Mouse (Mus musculus) spleen, adult 2 months (tissue): ENCODE data around the gene Nt5m.

Experiments used
- CTCF ChIP-seq: fragments of 200-500 bp; IDR thresholded peaks from 2 replicates; pipeline ENCODE4 v1.5.1; 2011; ENCODE audit warnings: mild to moderate bottlenecking, inconsistent platforms; ENCODE audit not compliant: insufficient read depth, insufficient read length, insufficient replicate concordance; ENCODE audit errors: extremely low read depth
- POLR2A ChIP-seq: fragments of 200-500 bp; IDR thresholded peaks from 2 replicates; pipeline ENCODE4 v1.6.1; 2011; ENCODE audit warnings: low read depth, low read length, inconsistent platforms

DNA sequence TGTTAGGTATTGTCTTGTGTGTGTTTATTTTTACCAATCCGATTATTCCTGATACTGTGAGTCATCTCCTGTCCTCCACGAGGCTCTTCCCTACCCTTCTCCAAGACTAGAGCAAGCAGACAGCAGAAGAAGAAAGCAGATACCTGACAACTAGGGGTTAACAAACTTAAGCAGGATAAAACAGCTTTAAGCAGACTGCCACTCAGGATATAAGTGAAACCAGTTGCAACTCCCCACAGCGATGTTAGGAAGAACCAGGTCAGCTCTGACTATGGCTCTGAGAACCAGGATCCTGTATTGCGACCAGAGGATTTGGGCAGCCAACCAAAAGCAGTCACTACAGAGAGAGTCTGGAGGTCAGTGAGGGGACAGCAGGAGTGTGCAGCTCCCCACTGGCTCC lies 28.0 kb upstream of the Nt5m start:
- TF ChIP-seq POLR2A (no peak), CTCF (no peak)
